Comparison of ENCODE assay signal across 22 mouse cellular contexts in the genomic region with DNA sequence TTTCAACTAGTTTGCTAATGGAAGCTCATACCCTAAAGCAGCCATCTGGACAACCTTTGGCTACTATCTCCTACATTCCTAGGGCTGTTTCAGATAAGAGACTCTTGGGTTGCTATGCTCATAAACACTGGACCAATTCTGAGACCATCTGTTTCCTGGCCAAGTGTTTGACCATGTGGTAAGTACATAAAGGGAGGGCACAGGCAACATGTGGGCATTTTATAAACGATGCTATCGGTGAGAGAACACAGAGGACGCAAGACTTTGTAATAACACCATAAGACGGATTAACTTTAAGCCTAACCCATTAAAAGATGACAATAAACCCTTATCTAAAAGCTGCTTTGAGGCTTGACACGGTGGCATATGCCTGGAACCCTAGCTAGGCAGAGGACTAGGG. TPM values are rescaled to one million over a fixed set of nuclear protein-coding genes. Genes with fewer than 3 reads are reported as not detected.
"Had no signal": no experiment of that assay in that cellular context is flagged by ENCODE, and none has a peak within 500 bp of the region (broad histone marks: within the 10 kb centered on the region; RNA-seq: fewer than 3 reads in every experiment).

No protein-coding gene starts in this region.

- ATAC-seq: lung, postnatal 0 days had no signal

- H3K27ac ChIP-seq: left cerebral cortex, adult 2 months; limb, embryonic 10.5 days; liver, embryonic 15.5 days; neural tube, embryonic 12.5 days; stomach, postnatal 0 days had no signal

- H3K36me3 ChIP-seq: limb, embryonic 10.5 days; liver, embryonic 15.5 days; neural tube, embryonic 12.5 days had no signal

- H3K4me2 ChIP-seq: liver, embryonic 11.5 days; liver, embryonic 15.5 days; neural tube, embryonic 12.5 days had no signal

- H3K9ac ChIP-seq: liver, embryonic 15.5 days; neural tube, embryonic 12.5 days had no signal

- H3K27me3 ChIP-seq: liver, embryonic 15.5 days; neural tube, embryonic 12.5 days had no signal

- H3K9me3 ChIP-seq: limb, embryonic 10.5 days; liver, embryonic 15.5 days; megakaryocyte, embryonic 14.5 days; neural tube, embryonic 12.5 days had no signal

- H3K4me3 ChIP-seq: left cerebral cortex, adult 2 months; limb, embryonic 10.5 days; liver, embryonic 15.5 days; neural tube, embryonic 12.5 days had no signal

- DNase-seq: kidney, adult 8-10 months; kidney, postnatal 25 days; lung, adult 2 months; lung, postnatal 4 days; midbrain, embryonic 14.5 days; right cerebral cortex, adult 18-20 months; right cerebral cortex, postnatal 25 days had no signal

RNA-seq across cellular contexts. Expression of gene Reg4, which starts 18.7 kb away (rescaled TPM):
- total RNA-seq: layer of hippocampus, postnatal 25 days; left cerebral cortex, adult 2 months; left cerebral cortex, postnatal 14 days; monocyte, adult 5-6 weeks; neutrophil, adult 5-6 weeks had no signal
- polyA plus RNA-seq: limb, embryonic 10.5 days; limb, embryonic 14.5 days; liver, embryonic 15.5 days; lung, adult 2 months; lung, postnatal 0 days; midbrain, embryonic 14.5 days; neural tube, embryonic 12.5 days; stomach, postnatal 0 days had no signal

RNA-seq across cellular contexts. Expression of gene Adam30, which starts 42.9 kb away (rescaled TPM):
- total RNA-seq: layer of hippocampus, postnatal 25 days; left cerebral cortex, adult 2 months; left cerebral cortex, postnatal 14 days had no signal
- polyA plus RNA-seq: kidney, embryonic 16.5 days; limb, embryonic 10.5 days; liver, embryonic 11.5 days; liver, embryonic 15.5 days; lung, adult 2 months; lung, postnatal 0 days; midbrain, embryonic 14.5 days; neural tube, embryonic 12.5 days; small intestine, adult 2 months; stomach, postnatal 0 days had no signal
